Mouse (Mus musculus): ENCODE data around the gene Lpp.

GRCm38 (mm10) chr16:24958661-24959060 is 565.4 kb downstream of the Lpp start:
- TF ChIP-seq CTCF (IDR thresholded peaks at IDR 0.05; ENCODE audit: control insufficient read depth, insufficient read depth, insufficient replicate concordance, low read depth, low read length) (no peak), POLR2A (IDR thresholded peaks at IDR 0.05; ENCODE audit: control insufficient read depth, low read depth, low read length) (no peak)

Measured in testis, adult 2 months (tissue).